Mouse (Mus musculus) testis, adult 2 months (tissue): Measurements from ENCODE around the gene Ndufs1.

ENCODE experiments used
- CTCF ChIP-seq: fragments of 200-500 bp; IDR thresholded peaks from 2 replicates; pipeline ENCODE4 v1.5.1; 2012; ENCODE audit warnings: low read depth, mild to moderate bottlenecking, inconsistent platforms, low read length, moderate library complexity; ENCODE audit not compliant: control insufficient read depth, insufficient read depth, insufficient replicate concordance
- POLR2A ChIP-seq: fragments of 200-500 bp; IDR thresholded peaks from 2 replicates; pipeline ENCODE4 v1.6.1; 2012; ENCODE audit warnings: low read depth, mild to moderate bottlenecking, inconsistent platforms, low read length, moderate library complexity; ENCODE audit not compliant: control insufficient read depth

- no peak for TF ChIP-seq POLR2A
- TF ChIP-seq CTCF: no peak
These were observed 42.1 kb downstream of the Ndufs1 start for GRCm38 (mm10) chr1:63134530-63134929.
